19 mouse cellular contexts compared by ENCODE assay signal in the genomic region with DNA sequence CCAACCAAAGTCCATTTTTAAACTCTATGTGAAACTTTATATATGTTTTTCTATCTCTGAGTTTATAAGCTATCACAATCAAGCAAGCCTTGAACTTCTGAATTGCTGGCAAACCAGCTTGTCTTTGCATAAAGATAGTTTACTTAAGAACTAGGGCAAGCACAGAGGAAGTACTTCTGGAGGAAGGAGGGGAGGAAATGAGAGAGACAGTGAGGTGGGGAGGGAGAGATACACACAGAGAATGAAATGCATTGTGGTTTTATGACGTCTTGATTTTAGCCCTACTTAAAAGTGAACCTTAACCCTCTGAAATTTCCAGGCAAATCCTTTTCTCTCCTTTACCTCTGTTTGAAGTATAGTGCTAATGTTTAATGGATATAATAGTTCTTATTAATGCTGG.
"Had no signal": no experiment of that assay in that cellular context is flagged by ENCODE, and none has a peak within 500 bp of the region (broad histone marks: within the 10 kb centered on the region; RNA-seq: fewer than 3 reads in every experiment).

No protein-coding gene starts in this region.

- H3K4me1 ChIP-seq: liver, embryonic 13.5 days; midbrain, embryonic 10.5 days; midbrain, embryonic 13.5 days; neural tube, embryonic 12.5 days; neural tube, embryonic 15.5 days; stomach, embryonic 15.5 days had no signal

- H3K4me2 ChIP-seq: liver, embryonic 13.5 days; midbrain, embryonic 13.5 days; neural tube, embryonic 12.5 days; neural tube, embryonic 15.5 days; stomach, embryonic 15.5 days had no signal

- H3K27ac ChIP-seq: kidney, postnatal 0 days; layer of hippocampus, adult 2 months; liver, embryonic 13.5 days; midbrain, embryonic 10.5 days; midbrain, embryonic 13.5 days; neural tube, embryonic 12.5 days; neural tube, embryonic 15.5 days; stomach, embryonic 15.5 days had no signal

- DNase-seq: kidney, adult 2 months; kidney, postnatal 25 days; layer of hippocampus, adult 9-11 months; liver, embryonic 13.5 days; lung, adult 2 months; lung, postnatal 14 days; lung, postnatal 4 days; retina, postnatal 1 day; right cerebral cortex, postnatal 25 days; thymus, postnatal 4 days had no signal

- H3K4me3 ChIP-seq: layer of hippocampus, adult 2 months; liver, embryonic 13.5 days; midbrain, embryonic 10.5 days; midbrain, embryonic 13.5 days; neural tube, embryonic 12.5 days; neural tube, embryonic 15.5 days; stomach, embryonic 15.5 days had no signal

- H3K9ac ChIP-seq: liver, embryonic 13.5 days; midbrain, embryonic 13.5 days; neural tube, embryonic 12.5 days; neural tube, embryonic 15.5 days; stomach, embryonic 15.5 days had no signal

- H3K27me3 ChIP-seq: liver, embryonic 13.5 days; midbrain, embryonic 13.5 days; neural tube, embryonic 12.5 days; neural tube, embryonic 15.5 days; stomach, embryonic 15.5 days had no signal

- H3K9me3 ChIP-seq: liver, embryonic 13.5 days; midbrain, embryonic 10.5 days; midbrain, embryonic 13.5 days; neural tube, embryonic 12.5 days; neural tube, embryonic 15.5 days; stomach, embryonic 15.5 days had no signal

- H3K36me3 ChIP-seq: liver, embryonic 13.5 days; midbrain, embryonic 10.5 days; midbrain, embryonic 13.5 days; neural tube, embryonic 12.5 days; neural tube, embryonic 15.5 days; stomach, embryonic 15.5 days had no signal

- ATAC-seq: intestine, postnatal 0 days; midbrain, embryonic 13.5 days; midbrain, embryonic 16.5 days had no signal
